In genomic region chr6:128799896-128800270, GRCm38 (mm10) we compare ENCODE assay signal across 9 mouse cellular contexts. TPM values are rescaled to one million over a fixed set of nuclear protein-coding genes. Genes with fewer than 3 reads are reported as not detected.
DNase-seq lines count a peak whose midpoint lies in the region; ATAC-seq and TF ChIP-seq lines count a peak whose summit lies in the region.
"Had no signal": no experiment of that assay in that cellular context is flagged by ENCODE, and none has a peak within 500 bp of the region (broad histone marks: within the 10 kb centered on the region; RNA-seq: fewer than 3 reads in every experiment).

No protein-coding gene starts in this region.

- 24% methylated on average over 7 of the region's 7 CpGs for WGBS in heart, embryonic 11.5 days (ENCODE audit: insufficient replicate concordance)
- 17% methylated on average over 7 of the region's 7 CpGs for WGBS in forebrain, embryonic 15.5 days
- 30% methylated on average over 7 of the region's 7 CpGs for WGBS in macrophage (ENCODE audit: missing documents)

- ATAC-seq in heart, embryonic 11.5 days (replicated peaks; ENCODE audit: insufficient number of reproducible peaks, low FRiP score, low TSS enrichment), result no peak
- no peak for ATAC-seq in forebrain, embryonic 15.5 days (replicated peaks)
- ATAC-seq in megakaryocyte progenitor cell, adult 5-6 weeks (replicated peaks; ENCODE audit: poor library complexity), result no peak

- H3K4me3 ChIP-seq in heart, embryonic 11.5 days (ENCODE audit: low read depth, low read length), result peak overlapping the region; percentile 68
- H3K4me3 ChIP-seq in C2C12 (ENCODE audit: insufficient read depth, poor library complexity, severe bottlenecking), result peak overlapping the region; percentile 43
- H3K4me3 ChIP-seq in forebrain, embryonic 15.5 days, result peak overlapping the region; percentile 72
- peak overlapping the region; percentile 81 for H3K4me3 ChIP-seq in macrophage (ENCODE audit: inconsistent target)

- peak overlapping the region; percentile 66 for H3K4me2 ChIP-seq in heart, embryonic 11.5 days
- peak overlapping the region; percentile 41 for H3K4me2 ChIP-seq in forebrain, embryonic 15.5 days (replicated peaks)

- DNase-seq in heart, adult 9 months (ENCODE audit: low spot score in 2 of 2), result no peak
- DNase-seq in MN1 (ENCODE audit: low spot score), result no peak
- DNase-seq in adipocyte (ENCODE audit: low spot score), result no peak

- no peaks in the 10 kb centered on the region for H3K36me3 ChIP-seq in heart, embryonic 11.5 days (ENCODE audit: control insufficient read depth, insufficient read depth, low read length)
- H3K36me3 ChIP-seq in C2C12 (ENCODE audit: control insufficient read depth, insufficient read depth) (no peaks in the 10 kb centered on the region), macrophage (ENCODE audit: inconsistent target) (no peaks in the 10 kb centered on the region)
- no peaks in the 10 kb centered on the region for H3K36me3 ChIP-seq in forebrain, embryonic 15.5 days

- H3K4me1 ChIP-seq in heart, embryonic 11.5 days (ENCODE audit: control insufficient read depth, insufficient read depth, low read length), result 0 out of 2 replicates have a peak, but pooled peaks cover 3% of the 10 kb centered on the region
- peaks cover 14% of the 10 kb centered on the region for H3K4me1 ChIP-seq in forebrain, embryonic 15.5 days

- no peaks in the 10 kb centered on the region for H3K9me3 ChIP-seq in heart, embryonic 11.5 days (replicated peaks; ENCODE audit: control insufficient read depth, low read length)
- no peaks in the 10 kb centered on the region for H3K9me3 ChIP-seq in forebrain, embryonic 15.5 days

- no peak overlapping the region for H3ac ChIP-seq in C2C12 (ENCODE audit: control insufficient read depth, insufficient read length, low read depth)

- no peak for TF ChIP-seq CTCF in C2C12 (IDR thresholded peaks at IDR 0.05; ENCODE audit: control insufficient read depth, insufficient read depth, insufficient read length)

- H3K27me3 ChIP-seq in heart, embryonic 11.5 days (ENCODE audit: control insufficient read depth, insufficient read depth, low read length), result no peaks in the 10 kb centered on the region
- H3K27me3 ChIP-seq in C2C12 (ENCODE audit: control insufficient read depth, insufficient read depth, insufficient read length), result no peaks in the 10 kb centered on the region
- H3K27me3 ChIP-seq in forebrain, embryonic 15.5 days, result no peaks in the 10 kb centered on the region

- H3K79me2 ChIP-seq in C2C12 (ENCODE audit: control insufficient read depth, insufficient read depth) (no peaks in the 10 kb centered on the region), macrophage (ENCODE audit: inconsistent target) (no peaks in the 10 kb centered on the region)

- H3K79me3 ChIP-seq in C2C12 (ENCODE audit: low read depth), result no peaks in the 10 kb centered on the region

- no peak overlapping the region for H3K27ac ChIP-seq in heart, embryonic 11.5 days (ENCODE audit: low read depth, low read length)
- peak overlapping the region; percentile 92 for H3K27ac ChIP-seq in forebrain, embryonic 15.5 days (replicated peaks)
- H3K27ac ChIP-seq in macrophage, result no peak overlapping the region

- 0 out of 2 replicates have a peak overlapping the region, but pooled peaks have one; percentile 69 for H3K9ac ChIP-seq in heart, embryonic 11.5 days (ENCODE audit: low read depth, low read length)
- H3K9ac ChIP-seq in forebrain, embryonic 15.5 days (replicated peaks), result peak overlapping the region; percentile 66

TF ChIP-seq in C2C12, 6 proteins besides CTCF, POLR2A, EP300 and RAD21:
- TF ChIP-seq MYOD1 (IDR thresholded peaks at IDR 0.05; ENCODE audit: control insufficient read depth, insufficient read length, low read depth) (no peak), FOSL1 (IDR thresholded peaks at IDR 0.05; ENCODE audit: insufficient read depth, low read length, poor library complexity, severe bottlenecking) (no peak), MYOG (IDR thresholded peaks at IDR 0.05; ENCODE audit: control insufficient read depth, extremely low read depth, insufficient read length) (no peak), MAX (IDR thresholded peaks at IDR 0.05) (no peak)

RNA-seq across cellular contexts. Expression of gene Klrb1c, which starts 10.9 kb away (rescaled TPM):
- polyA plus RNA-seq in heart, embryonic 11.5 days (2014; fragmentation: Nextera tagmentation; extraction: Ambion mirVana), result not detected in 2 replicates
- polyA plus RNA-seq in C2C12 (2012; fragmentation: generic; extraction: Trizol) (not detected), macrophage (2018) (0.22 TPM in 1 of 3 replicates, not detected in the others)
- polyA plus RNA-seq in forebrain, embryonic 15.5 days (2015; fragmentation: Nextera tagmentation; extraction: Ambion mirVana), result not detected in 2 replicates
- not detected for total RNA-seq in macrophage (2018; cell fraction: chromatin; rRNA removed)
- total RNA-seq in macrophage (2018; cell fraction: cytosol; rRNA removed), result not detected
- total RNA-seq in macrophage (2018; cell fraction: nucleus; rRNA removed), result not detected
- 0.07 and 0.96 TPM in 2 replicates for total RNA-seq in megakaryocyte progenitor cell, adult 5-6 weeks (2015)
- total RNA-seq in megakaryocyte progenitor cell, adult 5-6 weeks (2017), result 0.37 and 0.51 TPM in 2 replicates
- total RNA-seq: left cerebral cortex, adult 18-20 months had no signal

RNA-seq across cellular contexts. Expression of gene Gm44511, which starts 26.2 kb away (rescaled TPM):
- polyA plus RNA-seq in heart, embryonic 11.5 days (2014; fragmentation: Nextera tagmentation; extraction: Ambion mirVana), result not detected in 2 replicates
- polyA plus RNA-seq in C2C12 (2012; fragmentation: generic; extraction: Trizol) (not detected), macrophage (2018) (not detected in 3 replicates)
- polyA plus RNA-seq in forebrain, embryonic 15.5 days (2015; fragmentation: Nextera tagmentation; extraction: Ambion mirVana), result not detected in 2 replicates
- total RNA-seq in macrophage (2018; cell fraction: chromatin; rRNA removed), result not detected
- not detected for total RNA-seq in macrophage (2018; cell fraction: cytosol; rRNA removed)
- total RNA-seq in macrophage (2018; cell fraction: nucleus; rRNA removed), result 1 to 10 TPM in 1 of 26 experiments, not detected in 25; 1.8 TPM
- total RNA-seq in megakaryocyte progenitor cell, adult 5-6 weeks (2015), result not detected in 2 replicates
- not detected in 2 replicates for total RNA-seq in megakaryocyte progenitor cell, adult 5-6 weeks (2017)
- total RNA-seq: left cerebral cortex, adult 18-20 months had no signal

RNA-seq across cellular contexts. Expression of gene Klrb1b, which starts 26.2 kb away (rescaled TPM):
- polyA plus RNA-seq in heart, embryonic 11.5 days (2014; fragmentation: Nextera tagmentation; extraction: Ambion mirVana), result not detected in 2 replicates
- polyA plus RNA-seq in C2C12 (2012; fragmentation: generic; extraction: Trizol) (not detected), macrophage (2018) (0.24 TPM in 1 of 3 replicates, not detected in the others)
- polyA plus RNA-seq in forebrain, embryonic 15.5 days (2015; fragmentation: Nextera tagmentation; extraction: Ambion mirVana), result not detected in 2 replicates
- total RNA-seq in macrophage (2018; cell fraction: chromatin; rRNA removed), result not detected
- total RNA-seq in macrophage (2018; cell fraction: cytosol; rRNA removed), result under 1 TPM in 3 of 26 experiments, not detected in 23; 0.05 to 0.19 (median 0.05) TPM
- not detected for total RNA-seq in macrophage (2018; cell fraction: nucleus; rRNA removed)
- total RNA-seq in megakaryocyte progenitor cell, adult 5-6 weeks (2015), result 0.32 and 1.4 TPM in 2 replicates
- not detected in 2 replicates for total RNA-seq in megakaryocyte progenitor cell, adult 5-6 weeks (2017)
- total RNA-seq: left cerebral cortex, adult 18-20 months had no signal
